Mouse (Mus musculus) cerebellum, postnatal 14 days (tissue): ENCODE data around the gene Tgoln1.
A peak's percentile ranks its signal among the peaks of the same experiment; 100 is the strongest.

Experiments
- DNase-seq, 2 experiments: peaks; one replicate each; pipeline ENCODE4 v3.0.0; 2021; ENCODE audit warnings: mixed read lengths in 2 of 2

Gene Tgoln1

DNA sequence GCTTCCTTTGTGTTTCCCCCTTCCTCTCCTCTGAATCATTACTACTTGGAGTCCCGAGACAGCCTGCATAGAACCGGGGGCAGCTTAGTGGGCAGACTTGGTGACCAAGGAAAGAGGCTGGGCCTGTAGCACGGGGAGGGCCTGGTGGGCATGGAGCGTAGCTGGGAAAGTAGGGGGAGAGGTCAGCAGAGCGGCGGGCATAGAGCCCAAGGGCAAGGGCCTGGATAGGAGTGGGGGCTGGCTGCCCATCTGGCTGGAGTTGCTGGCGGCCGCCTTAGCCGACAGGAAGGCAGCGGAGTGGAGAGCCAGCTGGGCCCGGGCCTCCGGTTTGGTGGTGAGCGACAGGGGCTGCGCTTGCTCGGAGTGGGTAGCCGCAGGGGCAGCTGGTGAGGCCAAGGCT lies 10.5 kb upstream of the Tgoln1 start:
- DNase-seq: peak; percentile 78 to 81

DNA sequence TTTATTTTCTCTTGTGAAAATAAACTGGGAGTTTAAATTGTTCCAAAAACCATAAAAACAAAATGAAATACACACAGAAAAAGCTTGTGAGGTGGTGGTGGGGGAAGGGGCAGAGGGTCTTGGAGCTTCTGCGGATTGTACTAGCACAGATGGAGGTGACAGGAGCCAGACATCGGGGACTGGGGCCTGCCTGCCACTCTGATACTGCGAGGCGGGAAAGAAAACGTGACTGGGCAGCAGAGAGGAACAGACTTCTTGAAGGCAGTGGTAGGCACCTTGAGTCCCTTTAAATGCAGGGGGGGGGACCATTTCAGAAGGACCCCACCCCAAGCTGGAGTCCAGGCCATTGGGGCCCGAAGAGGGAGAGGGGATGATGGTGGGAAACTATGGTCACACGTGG lies 9.6 kb upstream of the Tgoln1 start:
- DNase-seq: peak in 1 of 2 experiments; percentile 42

DNA sequence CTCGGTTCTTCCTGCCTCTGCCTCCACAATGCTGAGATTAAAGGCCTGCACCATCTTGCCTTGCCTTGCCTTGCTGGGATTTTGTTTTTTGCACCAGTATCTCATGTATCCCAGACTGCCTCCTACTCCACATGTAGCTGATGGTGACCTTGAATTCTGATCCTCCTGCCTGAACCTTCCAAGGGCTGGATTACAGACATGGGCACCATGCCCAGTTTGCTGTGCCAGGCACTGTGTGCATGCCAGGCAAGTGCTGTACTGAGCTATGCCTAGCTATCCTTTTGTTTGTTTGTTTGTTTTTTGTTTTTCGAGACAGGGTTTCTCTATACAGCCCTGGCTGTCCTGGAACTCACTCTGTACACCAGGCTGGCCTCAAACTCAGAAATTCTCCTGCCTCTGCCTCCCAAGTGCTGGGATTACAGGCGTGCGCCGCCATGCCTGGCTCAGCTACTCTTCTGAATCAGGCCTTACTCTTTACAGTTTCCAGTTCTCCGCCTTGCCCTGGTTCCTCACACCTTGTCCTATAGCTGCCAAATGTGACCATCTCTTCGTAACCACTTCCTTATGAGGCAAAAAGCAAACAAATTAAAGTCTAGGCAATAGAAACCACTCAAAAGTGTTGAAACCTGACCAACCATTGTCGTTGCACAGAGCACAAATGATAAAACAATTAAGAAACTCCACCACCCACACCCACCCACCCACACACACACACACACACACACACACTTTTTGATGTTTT lies 7.0 kb upstream of the Tgoln1 start:
- DNase-seq: peak; percentile 58 to 62

DNA sequence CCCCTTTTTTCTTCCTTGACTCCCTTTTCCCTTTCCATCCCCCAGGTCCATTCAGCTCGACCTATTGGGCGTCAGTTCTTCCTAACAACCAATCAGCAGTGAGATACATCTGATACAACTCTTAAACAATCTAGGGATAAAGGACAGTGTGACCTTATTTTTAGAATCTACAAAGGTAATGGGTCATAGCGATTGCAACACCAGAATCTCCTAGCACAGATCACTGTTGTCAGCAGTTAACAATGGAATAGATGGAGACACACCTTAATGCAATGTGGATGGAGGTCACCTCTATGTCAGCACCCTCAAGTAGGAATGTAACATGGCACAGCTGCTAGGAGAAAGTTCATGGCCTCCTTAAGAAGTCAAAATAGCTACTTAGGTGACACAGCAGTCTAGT lies 6.1 kb upstream of the Tgoln1 start:
- no peak for DNase-seq

DNA sequence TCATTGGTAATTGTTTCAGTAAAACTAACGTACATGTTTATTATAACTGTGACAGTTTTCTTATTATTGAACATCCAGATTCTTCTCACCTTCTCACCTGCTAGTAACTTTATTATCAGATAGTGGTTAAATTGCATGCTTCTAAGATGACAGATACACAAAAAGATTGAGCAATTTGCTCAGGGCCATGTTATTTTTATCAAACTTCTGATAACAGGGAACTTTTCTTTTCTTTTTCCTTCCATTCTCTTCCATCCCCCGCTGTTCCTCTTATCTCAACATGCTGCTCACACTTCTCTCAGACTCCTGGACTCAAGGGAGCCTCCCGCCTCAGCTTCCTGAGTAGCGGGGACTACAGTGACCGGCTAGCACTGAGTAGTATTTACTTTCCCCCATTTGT lies 4.1 kb upstream of the Tgoln1 start:
- no peak for DNase-seq

DNA sequence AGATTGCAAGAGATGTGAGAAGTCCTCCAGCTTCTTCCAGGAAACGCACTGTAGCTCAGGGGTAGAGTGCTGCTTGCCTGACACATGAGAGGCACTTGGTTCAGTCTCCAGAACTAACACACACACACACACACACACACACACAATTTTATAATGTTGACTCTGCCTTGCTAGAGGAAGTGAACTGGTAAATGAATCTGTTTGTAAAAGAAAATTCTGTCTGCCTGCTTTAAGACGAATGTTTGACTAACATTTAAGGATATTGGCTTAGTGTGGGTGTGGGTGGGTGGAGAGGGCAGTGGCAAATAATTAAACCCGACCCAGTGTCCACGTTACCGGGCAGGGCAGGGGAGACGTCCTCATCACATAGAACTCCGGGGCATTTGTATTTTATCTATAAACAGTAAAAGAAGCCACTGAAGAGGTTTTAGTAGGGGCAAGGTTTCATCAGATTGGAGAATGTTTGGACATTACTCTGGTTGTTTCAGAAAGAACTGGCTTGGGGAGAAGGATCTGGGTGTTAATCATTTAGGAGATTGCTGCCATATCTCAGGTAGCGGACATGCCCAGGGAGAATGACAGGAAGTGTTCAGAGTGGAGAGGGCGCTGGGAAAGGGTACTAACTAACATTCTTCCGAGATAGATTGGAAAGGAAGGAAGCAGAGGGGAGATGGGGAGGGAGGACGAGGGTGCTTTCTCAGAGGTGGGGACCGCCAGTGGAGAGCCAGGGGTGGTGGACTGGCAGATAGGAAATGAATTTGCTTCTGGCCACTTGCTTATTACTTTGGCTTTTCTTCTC lies 3.1 kb upstream of the Tgoln1 start:
- no peak for DNase-seq

DNA sequence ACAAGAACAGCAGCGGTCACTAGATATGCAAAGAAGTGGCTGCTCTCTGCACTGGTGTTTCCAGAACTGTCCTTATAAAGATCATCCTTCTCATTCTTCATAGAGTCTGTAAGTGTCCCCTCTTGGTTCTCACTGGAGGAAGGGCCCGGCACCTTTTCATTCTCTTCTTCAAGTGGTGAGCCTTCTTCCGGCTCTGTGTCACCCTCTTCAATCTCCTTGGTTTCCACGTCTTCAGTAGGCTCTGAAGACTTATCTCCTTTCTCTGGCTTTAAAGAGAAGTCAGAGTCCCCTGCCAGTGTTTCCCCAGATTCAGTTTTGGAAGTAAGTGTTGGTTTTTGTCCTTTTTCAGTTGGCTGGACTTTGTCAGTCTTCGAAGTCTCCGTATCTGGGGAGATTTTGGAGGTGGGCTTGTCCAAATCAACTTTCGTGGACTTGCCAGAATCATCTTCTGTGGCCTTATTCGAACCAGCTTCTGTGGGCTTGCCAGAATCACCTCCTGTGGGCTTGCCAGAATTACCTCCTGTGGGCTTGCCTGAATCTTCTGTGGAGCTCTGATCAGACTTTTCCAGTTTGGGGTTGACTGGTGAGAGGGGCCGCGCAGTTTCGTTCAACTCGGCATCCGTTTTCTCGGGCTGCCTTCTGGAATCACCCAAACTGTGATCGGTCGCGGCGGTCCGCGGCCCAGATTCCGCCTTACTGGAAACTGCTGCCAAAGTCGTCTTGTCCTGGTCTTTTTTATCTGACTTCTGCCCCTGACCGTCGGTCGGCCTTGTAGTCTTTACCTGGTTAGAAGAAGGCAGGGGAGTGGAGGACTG lies 1.0 kb downstream of the Tgoln1 start:
- peak in 1 of 2 experiments; percentile 34 for DNase-seq

DNA sequence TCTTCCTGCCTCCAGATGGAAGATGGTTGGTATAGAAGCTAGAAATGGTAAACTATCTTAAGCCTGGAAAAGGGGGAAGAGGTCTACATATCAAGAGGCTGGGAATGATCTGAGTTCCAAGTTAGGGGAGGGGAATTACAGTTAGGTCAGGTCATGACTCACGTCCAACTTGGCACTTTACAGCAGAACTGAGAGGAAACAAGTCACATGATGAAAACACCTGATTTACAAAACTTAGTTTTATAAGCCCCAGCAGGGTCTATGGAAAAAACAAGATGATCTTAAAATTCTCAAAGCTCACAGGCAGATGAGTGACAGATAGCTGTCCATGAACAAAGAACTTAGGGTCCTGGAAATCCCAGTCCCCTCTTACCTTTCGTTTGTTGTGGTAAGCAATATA lies 1.6 kb downstream of the Tgoln1 start:
- no peak for DNase-seq

DNA sequence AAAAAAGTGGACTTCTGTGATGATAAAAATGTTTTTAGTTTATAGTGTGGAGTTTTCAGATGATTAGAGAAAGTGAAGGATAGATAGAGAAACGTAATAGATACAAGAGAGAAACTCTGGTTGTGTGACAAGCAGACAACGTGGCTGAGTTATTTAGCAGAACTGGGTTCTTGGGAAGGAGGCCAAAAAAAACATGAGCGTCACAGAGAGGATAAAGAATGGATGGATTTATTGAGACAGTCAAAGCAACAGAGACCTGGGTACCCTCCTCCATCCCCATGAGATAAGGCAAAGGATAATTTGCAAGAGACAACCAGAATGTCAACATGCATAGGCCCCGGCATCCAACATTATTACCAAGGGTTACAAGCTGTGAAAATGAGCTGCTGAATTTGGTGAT lies 6.5 kb downstream of the Tgoln1 start:
- no peak for DNase-seq

DNA sequence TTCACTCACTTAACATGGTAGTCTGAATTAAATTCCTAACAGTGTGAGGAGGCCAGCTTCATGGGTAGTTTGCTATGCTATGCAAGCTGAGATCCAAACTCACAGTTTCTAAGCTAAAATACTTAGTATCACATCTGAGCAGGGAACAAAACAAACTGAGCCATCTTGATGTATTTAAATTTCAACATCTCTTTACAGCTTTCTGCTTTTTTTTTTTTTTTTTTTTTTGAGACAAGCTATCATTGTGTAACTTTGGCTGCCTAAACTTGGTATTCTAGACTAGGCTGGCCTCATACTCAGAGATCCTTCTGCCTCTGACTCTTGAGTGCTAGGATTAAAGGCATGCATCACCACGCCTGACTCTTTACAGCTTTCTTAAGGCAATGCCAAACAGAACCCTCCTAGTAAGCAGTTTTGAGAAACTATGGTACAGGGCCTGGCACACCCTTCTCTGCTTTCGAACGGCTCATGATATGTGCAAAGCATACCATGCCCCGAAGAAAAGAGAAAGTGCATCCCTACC lies 8.1 kb downstream of the Tgoln1 start:
- no peak for DNase-seq

DNA sequence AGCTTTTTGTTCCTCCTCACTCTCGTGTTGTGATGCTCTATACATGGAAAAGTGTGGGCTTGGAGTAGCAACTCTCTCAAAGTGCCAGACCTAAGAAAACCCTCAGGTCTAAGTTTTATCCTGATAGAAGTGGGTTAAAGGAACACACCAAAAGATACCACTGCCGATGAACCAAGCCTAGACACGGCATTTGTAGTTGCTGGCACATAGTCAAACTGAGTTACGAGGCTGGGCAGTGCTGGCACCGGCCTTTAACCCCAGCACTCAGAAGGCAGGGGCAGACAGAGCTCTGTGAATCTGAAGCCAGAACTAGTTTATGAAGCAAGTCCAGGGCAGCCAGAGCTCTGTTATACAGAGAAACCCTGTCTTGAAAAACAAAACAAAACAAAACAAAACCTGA lies 9.1 kb downstream of the Tgoln1 start:
- DNase-seq: no peak

DNA sequence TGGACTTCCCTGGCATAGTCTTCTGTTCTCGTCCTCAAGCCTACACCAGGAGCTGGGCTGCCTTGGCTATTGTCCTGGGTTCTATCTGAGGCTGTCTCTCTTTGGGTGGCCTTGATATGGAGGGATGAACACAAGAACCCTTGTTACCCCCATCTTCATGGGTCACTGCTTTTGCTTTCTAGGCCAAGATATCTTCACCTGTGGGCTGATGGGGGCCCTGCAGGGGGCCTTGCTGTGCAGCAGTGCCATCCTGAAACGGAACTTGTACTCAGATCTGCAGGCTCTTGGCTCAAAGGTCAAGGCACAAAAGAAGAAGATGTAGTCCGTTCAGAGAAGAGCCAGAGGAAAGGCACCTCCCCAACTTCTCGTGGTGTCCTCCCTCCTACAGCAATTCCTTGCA lies 9.7 kb downstream of the Tgoln1 start:
- DNase-seq: no peak

DNA sequence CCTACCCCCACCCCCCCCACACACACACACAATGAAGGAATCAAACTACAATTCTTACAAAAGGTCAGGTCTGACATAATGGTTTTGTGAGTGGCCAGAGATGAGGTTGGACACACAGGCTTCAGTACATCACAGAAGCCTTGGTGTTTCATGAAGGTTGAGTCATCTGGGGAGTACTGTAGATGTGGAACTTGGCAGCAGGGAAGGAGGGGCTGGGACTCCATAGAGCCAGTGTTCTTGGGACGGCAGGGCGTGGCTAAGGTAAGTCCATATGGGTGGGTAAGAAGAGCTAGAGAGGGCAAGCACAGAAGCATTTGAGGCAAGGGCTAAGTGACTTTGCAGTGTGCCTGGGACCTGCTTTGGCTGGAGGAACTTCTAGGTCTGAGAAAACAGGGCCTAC lies 12.7 kb downstream of the Tgoln1 start:
- DNase-seq: no peak

DNA sequence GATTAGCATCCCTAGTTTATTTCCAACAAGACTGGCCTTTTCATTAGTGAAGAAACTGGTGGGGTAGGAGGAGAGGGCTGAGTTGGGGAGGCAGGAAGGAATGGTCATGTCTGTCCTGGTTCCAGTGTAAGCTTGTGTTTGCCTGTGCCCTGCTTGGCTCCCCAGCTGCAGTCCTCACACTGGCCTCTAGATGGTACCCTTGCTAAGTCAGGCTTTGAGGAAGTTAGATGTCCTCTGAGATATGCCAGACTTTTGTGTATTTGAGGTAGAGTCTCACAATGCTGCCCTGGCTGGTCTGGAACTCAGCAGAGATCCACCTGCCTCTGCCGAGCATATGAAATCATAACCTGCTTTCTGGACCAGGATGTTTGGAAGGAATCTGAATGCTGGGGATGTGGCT lies 15.1 kb downstream of the Tgoln1 start:
- peak; percentile 87 to 93 for DNase-seq

DNA sequence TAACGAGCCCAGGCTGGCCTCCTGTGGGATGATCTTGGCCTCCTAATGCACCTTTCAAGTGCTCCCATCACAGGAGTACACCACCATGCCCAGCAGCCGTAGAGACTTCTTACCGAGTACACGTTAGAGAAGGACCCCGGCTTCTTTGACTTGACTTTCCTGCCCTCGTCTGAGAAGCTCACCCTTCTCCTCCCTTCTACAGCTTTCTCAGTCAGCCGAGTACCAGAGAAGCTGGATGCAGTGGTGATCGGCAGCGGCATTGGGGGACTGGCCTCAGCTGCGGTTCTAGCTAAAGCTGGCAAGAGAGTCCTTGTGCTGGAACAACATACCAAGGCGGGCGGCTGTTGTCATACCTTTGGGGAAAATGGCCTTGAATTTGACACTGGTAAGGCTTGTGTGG lies 16.0 kb downstream of the Tgoln1 start:
- DNase-seq: no peak

DNA sequence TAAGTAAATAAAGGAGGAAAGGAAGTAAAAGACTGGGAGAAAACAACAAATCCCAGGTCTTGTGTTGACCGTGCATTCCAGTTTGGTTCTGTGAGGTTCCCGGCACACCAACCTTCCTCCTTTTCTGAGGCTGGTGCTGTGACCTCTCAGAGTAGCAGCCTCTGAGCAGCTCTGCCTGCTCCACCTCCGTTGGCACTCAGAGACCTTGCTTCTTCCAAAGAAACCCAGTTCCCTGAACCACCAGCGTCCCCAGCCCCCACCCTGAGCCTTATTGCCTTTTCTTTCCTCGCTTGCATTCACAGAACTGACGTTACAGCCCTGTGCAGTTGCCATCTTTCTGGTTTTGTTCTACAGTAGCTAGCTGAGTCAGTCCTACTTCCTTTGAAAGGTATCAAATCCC lies 16.6 kb downstream of the Tgoln1 start:
- no peak for DNase-seq

DNA sequence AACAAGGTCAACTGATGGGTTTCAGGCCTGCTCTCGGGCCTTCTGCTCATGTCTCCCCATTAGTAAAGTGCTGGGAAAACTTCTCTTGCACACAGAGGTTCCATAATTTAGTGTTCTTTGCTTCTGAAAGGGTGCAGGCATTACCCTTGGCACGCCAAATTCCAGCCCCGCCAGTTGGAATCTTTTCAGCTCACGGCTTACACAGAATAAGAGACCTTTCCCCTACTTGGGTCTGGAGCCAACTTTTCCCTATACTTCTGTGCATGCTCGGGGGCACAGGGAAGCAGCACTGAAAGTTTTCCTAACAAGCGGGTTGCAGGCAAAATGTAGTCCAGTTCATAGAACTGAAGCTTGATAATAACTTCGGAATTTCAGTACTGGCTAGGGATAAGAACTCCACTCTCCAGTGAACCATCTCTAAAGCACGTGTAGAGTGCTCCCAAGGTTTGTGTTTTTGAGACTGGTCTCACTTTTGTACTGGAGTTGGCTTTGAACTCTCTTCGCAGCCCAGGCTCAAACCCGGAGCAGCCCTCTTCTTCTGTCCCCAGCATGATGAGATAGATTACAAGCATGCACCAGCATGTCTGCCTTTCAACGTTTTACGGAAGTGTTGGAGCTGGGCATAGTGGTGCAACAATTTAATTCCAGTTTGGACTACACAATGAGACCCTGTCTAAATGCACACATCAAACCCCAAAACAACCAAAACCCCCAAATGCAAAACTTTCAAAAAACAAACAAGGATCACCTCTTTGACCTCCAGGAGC lies 17.8 kb downstream of the Tgoln1 start:
- peak; percentile 57 to 63 for DNase-seq

DNA sequence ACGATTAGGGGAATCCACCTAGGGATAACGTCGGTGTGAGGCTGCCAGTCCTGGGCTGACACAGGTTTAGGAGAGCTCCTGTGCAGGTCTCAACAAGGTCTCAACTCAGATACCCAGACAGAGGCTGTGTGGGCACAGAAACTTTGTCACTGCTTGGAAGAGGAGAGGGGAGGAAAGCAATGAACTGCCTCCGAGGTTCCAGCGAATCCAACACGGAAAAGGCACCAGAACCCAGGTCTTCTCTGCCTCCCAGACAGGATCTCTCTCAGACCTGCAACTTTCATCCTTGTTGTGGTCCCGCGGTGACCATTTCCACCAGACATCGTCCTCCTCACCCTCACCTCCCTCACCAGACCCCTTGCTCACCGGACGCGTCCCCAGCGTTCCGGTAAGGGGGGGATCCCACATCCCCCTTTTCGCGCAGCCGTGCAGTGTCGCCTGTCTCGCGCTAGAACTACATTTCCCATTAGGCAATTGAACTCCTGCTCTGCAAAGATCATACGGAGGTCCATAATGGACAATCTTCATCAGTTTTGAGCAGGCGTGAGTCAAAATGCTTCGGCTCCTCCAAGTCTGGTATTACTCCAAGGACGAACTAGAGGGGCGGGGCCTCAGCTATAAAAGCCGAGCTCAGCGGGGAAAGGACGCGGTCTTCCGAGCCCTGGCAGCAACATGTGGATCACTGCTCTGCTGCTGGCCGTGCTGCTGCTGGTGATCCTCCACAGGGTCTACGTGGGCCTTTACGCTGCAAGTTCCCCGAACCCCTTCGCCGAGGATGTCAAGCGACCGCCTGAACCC lies 18.6 kb downstream of the Tgoln1 start, which contains the start of the genes Elmod3 and Retsat:
TSS of gene Elmod3 (minus strand) at position 458 of the 798 bp plus-strand sequence.
TSS of gene Retsat (plus strand) at position 520 of the 798 bp plus-strand sequence.
- DNase-seq: peak; percentile 82 to 88

DNA sequence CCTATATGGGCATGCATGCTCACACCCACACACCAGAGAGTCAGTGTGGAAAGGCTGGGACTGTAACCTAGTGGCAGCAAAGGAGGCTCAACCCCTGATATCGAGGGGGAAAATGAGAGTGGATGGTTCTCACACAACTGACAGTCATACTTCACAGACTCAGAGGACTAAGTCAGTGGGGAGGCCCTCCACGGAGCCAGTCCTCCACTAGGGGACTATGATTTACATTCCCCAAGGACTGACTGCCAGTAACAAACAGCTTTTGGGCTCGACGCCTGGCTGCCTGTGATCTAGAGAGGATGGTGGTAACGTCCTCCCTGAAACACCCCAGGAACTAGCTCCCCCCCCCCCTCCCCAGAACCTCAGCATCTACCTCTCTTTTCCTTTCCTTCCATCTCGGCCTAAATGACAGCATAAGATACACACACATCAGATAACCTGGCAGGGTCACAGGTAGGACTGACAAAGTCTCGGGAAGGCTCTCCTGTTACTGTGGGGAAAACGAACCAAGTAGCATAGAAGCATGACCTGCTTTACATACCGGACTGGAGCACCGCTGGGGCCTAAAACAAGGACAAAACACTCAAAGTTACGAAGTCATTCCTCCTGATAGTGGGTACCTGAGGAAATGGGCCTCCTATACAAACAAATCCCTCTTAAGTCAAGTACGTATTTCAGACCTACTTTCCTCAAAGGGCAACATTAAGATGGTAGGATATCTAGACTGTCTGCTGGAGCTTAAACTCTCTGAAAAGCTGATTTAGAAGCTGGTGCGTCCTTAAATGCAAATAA lies 19.5 kb downstream of the Tgoln1 start:
- peak; percentile 16 to 20 for DNase-seq

DNA sequence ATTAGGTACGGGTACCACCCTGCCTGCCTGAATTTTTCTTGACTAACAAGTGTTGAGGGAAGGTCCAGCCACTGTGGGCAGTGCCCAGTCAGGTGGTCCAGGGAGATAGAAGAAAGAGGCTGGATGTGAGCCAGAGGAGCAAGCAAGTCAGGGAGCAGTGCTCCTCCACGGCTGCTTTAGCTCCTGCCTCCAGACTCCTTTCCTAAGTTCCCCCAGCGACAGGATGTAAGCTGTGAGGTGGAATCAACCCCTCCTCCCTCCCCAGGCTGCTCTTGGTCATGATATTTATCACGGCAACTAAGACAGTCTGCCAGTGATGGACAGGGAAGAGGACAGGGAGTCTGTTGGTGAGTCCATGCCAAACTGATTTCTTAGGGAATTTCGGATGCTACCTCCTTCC lies 22.9 kb downstream of the Tgoln1 start:
- DNase-seq: no peak
